Mouse (Mus musculus) right cerebral cortex, adult 18-20 months (tissue): ENCODE data around the gene Tmem221.

ENCODE experiments used
- DNase-seq: peaks from one replicate; pipeline ENCODE4 v3.0.0; 2022; ENCODE audit warnings: mixed read lengths

The Tmem221 gene

GRCm38 (mm10) chr8:71558071-71558957 is at the start of gene Tmem221:
Gene Tmem221, minus strand, starts transcription at chr8:71558871.
- DNase-seq = no peak

- no peak for DNase-seq
Observed at GRCm38 (mm10) chr8:71604021-71604420, 45.4 kb upstream of the Tmem221 start.

- DNase-seq = peak; percentile 53
Observed at GRCm38 (mm10) chr8:71602666-71603334, 44.1 kb upstream of the Tmem221 start.

GRCm38 (mm10) chr8:71601939-71602665 is 43.4 kb upstream of the Tmem221 start:
- no peak for DNase-seq

- DNase-seq = no peak
Observed at GRCm38 (mm10) chr8:71598841-71599240, 40.2 kb upstream of the Tmem221 start.

GRCm38 (mm10) chr8:71598375-71598774 is 39.7 kb upstream of the Tmem221 start:
- DNase-seq = no peak

GRCm38 (mm10) chr8:71597451-71597850 is 38.8 kb upstream of the Tmem221 start, which contains the start of gene Fam129c:
Gene Fam129c, plus strand, starts transcription at chr8:71597648.
- DNase-seq = no peak

GRCm38 (mm10) chr8:71596798-71597197 is 38.1 kb upstream of the Tmem221 start:
- DNase-seq = no peak

- DNase-seq = no peak
Observed at GRCm38 (mm10) chr8:71596384-71596783, 37.7 kb upstream of the Tmem221 start.

- DNase-seq = peak; percentile 88
Observed at GRCm38 (mm10) chr8:71595862-71596261, 37.2 kb upstream of the Tmem221 start.

- no peak for DNase-seq
Observed at GRCm38 (mm10) chr8:71594324-71594722, 35.7 kb upstream of the Tmem221 start.

- DNase-seq = no peak
Observed at GRCm38 (mm10) chr8:71593556-71594323, 35.1 kb upstream of the Tmem221 start.

- peak; percentile 94 for DNase-seq
Observed at GRCm38 (mm10) chr8:71592374-71593170, 33.9 kb upstream of the Tmem221 start.

- DNase-seq = peak; percentile 97
Observed at GRCm38 (mm10) chr8:71591471-71592373, 33.1 kb upstream of the Tmem221 start, which contains the start of gene Pgls. Gene Pgls, plus strand, starts transcription at chr8:71592176.

GRCm38 (mm10) chr8:71591017-71591416 is 32.3 kb upstream of the Tmem221 start:
- no peak for DNase-seq

GRCm38 (mm10) chr8:71588762-71589161 is 30.1 kb upstream of the Tmem221 start:
- DNase-seq = no peak

GRCm38 (mm10) chr8:71586891-71587290 is 28.2 kb upstream of the Tmem221 start:
- DNase-seq = no peak

GRCm38 (mm10) chr8:71580201-71580600 is 21.5 kb upstream of the Tmem221 start:
- no peak for DNase-seq

GRCm38 (mm10) chr8:71579476-71579875 is 20.8 kb upstream of the Tmem221 start:
- no peak for DNase-seq

- no peak for DNase-seq
Observed at GRCm38 (mm10) chr8:71579009-71579408, 20.3 kb upstream of the Tmem221 start.
